Mouse (Mus musculus): ENCODE measurements around the gene Sprr1b. TPM values are rescaled to one million over a fixed set of nuclear protein-coding genes. Genes with fewer than 3 reads are reported as not detected.

Sprr1b gene
- polyA plus RNA-seq (2017; shearing (Covaris generic)): not detected

DNA sequence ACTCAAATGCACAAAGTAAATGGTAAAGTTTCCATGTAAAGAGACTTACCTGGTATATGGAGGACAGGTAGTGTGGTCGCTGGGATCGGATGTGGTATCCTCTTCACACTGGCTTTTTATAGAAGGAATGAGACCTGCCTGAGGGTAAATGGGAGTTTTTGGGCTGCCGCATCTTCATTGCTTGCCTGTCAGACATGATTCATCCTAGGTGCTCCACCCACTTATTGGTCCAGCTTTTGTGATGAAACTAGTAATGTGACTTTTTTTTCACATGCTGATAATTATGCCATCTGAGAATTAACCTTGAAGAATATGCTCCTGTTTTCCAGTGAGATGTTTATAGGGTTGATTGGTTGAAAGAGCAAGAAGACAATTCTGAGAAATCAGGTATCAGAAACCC, at the start of gene Sprr1b:
Gene Sprr1b (minus strand): TSS at position 101 of the 400 bp plus-strand sequence.

DNA sequence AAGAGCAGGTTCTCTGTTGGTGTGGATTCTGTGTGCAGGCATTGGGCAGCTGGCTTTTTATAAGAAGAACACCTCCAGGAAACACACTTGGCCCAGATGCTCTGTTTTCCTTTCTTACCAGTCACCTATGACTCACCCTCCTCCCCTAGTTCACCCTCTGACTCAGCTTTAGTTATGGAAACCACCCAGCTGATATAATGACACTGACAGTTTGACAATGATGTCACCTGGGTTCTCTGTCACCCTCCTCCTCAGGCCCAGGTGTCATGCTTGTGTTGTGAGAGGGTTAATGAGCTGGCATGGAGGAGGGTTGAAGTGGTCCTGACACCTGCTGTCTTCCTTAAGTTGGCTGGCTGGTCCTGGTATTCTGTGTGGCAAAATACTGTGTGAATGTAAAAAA, 47.3 kb upstream of the Sprr1b start, which contains the start of gene Sprr1a:
Gene Sprr1a (minus strand): TSS at position 33 of the 400 bp plus-strand sequence.

DNA sequence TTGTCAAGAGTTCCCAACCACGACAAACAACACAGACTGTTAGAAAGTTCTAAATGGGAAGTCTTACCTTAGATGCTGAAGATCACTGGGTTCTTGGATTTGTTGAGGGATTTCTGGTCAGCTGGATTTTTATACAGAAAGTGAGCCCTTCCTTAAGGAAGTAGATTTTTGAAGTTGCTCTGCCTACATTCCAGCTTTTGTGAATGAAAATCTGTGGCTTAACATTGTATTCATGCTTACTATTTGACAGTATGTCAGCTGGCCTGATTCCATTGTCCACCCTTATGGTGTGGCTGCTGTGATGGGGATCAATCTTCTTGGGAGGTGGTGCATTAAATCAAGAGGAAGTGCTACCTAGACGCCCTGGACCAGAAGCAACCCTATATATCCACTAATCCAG, 20.0 kb upstream of the Sprr1b start, which contains the start of gene Sprr3:
Gene Sprr3 (minus strand): TSS at position 101 of the 400 bp plus-strand sequence.

DNA sequence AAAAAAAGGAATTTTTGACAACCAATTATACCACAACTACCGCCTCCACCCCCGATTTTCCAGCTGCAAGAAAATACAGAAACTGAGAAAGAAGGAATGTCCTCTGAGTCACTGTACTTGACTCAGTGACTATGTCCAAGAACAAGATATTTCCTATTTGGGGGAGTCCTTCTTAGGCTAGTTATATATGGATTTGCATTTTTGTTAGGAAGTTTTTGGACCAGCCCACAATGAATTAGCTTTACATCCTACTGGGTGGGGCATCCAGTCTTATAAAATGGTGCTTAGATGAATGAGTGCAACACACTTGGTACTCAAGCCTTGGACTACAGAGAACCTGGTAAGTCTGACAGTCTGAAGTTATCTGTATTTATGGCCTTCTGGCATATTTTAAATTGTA, 6.3 kb downstream of the Sprr1b start, which contains the start of gene Sprr2k:
Gene Sprr2k (plus strand): TSS at position 301 of the 400 bp plus-strand sequence.

DNA sequence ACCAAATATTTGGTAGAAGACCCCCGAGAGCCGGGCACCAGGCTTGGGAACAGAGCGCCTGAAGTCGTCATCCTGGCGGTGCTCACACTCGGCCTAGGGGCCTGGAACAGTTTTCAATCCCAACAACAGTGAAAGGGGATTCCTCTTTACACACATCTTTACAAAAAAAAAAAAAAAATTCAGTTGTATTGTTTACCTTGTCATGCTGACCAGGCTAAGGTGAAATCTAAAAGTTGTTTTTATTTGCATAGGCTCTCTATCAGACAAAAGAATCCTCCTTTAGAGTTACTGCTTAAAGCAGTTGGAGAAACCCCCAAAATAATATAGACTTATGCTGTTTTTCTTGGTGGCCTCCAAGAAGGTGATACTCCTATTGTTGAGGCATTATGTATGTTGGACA, 9.3 kb downstream of the Sprr1b start, which contains the start of gene Gm9774:
Gene Gm9774 (minus strand): TSS at position 101 of the 400 bp plus-strand sequence.

DNA sequence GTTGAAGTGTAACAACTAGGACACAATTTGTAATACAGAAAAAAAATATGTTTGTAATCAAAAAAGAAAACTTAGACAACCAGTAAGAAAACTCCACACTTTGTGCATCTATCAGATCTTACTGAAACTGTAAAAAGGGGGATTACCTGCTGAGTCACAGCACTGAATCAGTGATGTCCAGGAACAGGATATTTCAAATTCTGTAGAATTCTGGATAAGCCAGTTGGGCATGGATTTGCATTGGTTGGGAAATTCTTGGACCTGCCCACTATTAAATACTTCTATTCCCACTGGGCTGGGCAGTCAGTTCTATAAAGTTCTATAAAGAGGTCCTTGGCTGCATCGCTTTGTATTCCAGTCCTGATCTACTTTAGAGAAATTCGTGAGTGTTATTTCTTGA, 20.8 kb downstream of the Sprr1b start, which contains the start of gene Sprr2j-ps:
Gene Sprr2j-ps (plus strand): TSS at position 301 of the 400 bp plus-strand sequence.

DNA sequence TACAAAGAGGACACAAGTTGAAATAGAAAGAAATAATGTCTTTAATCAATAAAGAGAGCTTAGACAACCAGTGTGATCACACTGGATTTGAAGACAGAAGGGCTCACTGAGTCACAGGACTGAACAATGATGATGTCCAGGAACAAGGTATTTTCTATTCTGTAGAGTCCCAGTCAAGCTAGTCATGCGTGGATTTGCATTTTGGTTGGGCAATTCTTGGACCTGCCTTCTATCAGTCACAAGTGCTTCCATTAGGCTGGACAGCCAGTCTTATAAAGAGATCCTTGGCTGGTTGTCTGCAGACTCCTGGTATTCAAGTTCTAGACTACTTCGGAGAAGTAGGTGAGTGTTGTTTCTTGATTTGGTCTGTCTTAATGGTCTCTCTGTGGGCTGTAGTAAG, 30.9 kb downstream of the Sprr1b start, which contains the start of gene Sprr2i:
Gene Sprr2i (plus strand): TSS at position 301 of the 400 bp plus-strand sequence.

Other genes starting within 250 kb of the Sprr1b start
- not detected for gene Sprr2a1, start 223.0 kb downstream of the Sprr1b start, polyA plus RNA-seq (2017; shearing (Covaris generic))
- gene Sprr2a2, start 222.9 kb downstream of the Sprr1b start, polyA plus RNA-seq (2017; shearing (Covaris generic)): not detected
- gene Sprr2a3, start 153.4 kb downstream of the Sprr1b start, polyA plus RNA-seq (2017; shearing (Covaris generic)): not detected
- not detected for gene Sprr2b, start 122.2 kb downstream of the Sprr1b start, polyA plus RNA-seq (2017; shearing (Covaris generic))
- not detected for gene Sprr2d, start 99.6 kb downstream of the Sprr1b start, polyA plus RNA-seq (2017; shearing (Covaris generic))
- gene Sprr2e, start 86.6 kb downstream of the Sprr1b start, polyA plus RNA-seq (2017; shearing (Covaris generic)): not detected
- gene Sprr2f, start 73.6 kb downstream of the Sprr1b start, polyA plus RNA-seq (2017; shearing (Covaris generic)): not detected
- gene Sprr2h, start 53.1 kb downstream of the Sprr1b start, polyA plus RNA-seq (2017; shearing (Covaris generic)): not detected
- not detected for gene Sprr2i, start 30.8 kb downstream of the Sprr1b start, polyA plus RNA-seq (2017; shearing (Covaris generic))
- gene Sprr2j-ps, start 20.7 kb downstream of the Sprr1b start, polyA plus RNA-seq (2017; shearing (Covaris generic)): not detected
- gene Gm9774, start 9.4 kb downstream of the Sprr1b start, polyA plus RNA-seq (2017; shearing (Covaris generic)): 14.5 TPM
- not detected for gene Sprr2k, start 6.2 kb downstream of the Sprr1b start, polyA plus RNA-seq (2017; shearing (Covaris generic))
- gene Sprr3, start 19.9 kb upstream of the Sprr1b start, polyA plus RNA-seq (2017; shearing (Covaris generic)): not detected
- not detected for gene Sprr1a, start 47.1 kb upstream of the Sprr1b start, polyA plus RNA-seq (2017; shearing (Covaris generic))
- gene Sprr4, start 61.7 kb upstream of the Sprr1b start, polyA plus RNA-seq (2017; shearing (Covaris generic)): not detected
- not detected for gene 2310046K23Rik, start 95.7 kb upstream of the Sprr1b start, polyA plus RNA-seq (2017; shearing (Covaris generic))
- gene Ivl, start 134.9 kb upstream of the Sprr1b start, polyA plus RNA-seq (2017; shearing (Covaris generic)): not detected
- not detected for gene Smcp, start 150.2 kb upstream of the Sprr1b start, polyA plus RNA-seq (2017; shearing (Covaris generic))
- not detected for gene 2210017I01Rik, start 168.7 kb upstream of the Sprr1b start, polyA plus RNA-seq (2017; shearing (Covaris generic))
- gene Lce6a, start 182.9 kb upstream of the Sprr1b start, polyA plus RNA-seq (2017; shearing (Covaris generic)): not detected
- gene Lce1a1, start 209.5 kb upstream of the Sprr1b start, polyA plus RNA-seq (2017; shearing (Covaris generic)): not detected
- gene Lce1b, start 218.1 kb upstream of the Sprr1b start, polyA plus RNA-seq (2017; shearing (Covaris generic)): not detected
- gene Lce1a2, start 231.5 kb upstream of the Sprr1b start, polyA plus RNA-seq (2017; shearing (Covaris generic)): not detected
- gene Lce1c, start 240.5 kb upstream of the Sprr1b start, polyA plus RNA-seq (2017; shearing (Covaris generic)): not detected
- not detected for gene Lce1d, start 248.4 kb upstream of the Sprr1b start, polyA plus RNA-seq (2017; shearing (Covaris generic))

Data from naive thymus-derived CD4-positive, alpha-beta T cell, adult 5 months (primary cell).